18 mouse cellular contexts compared by ENCODE assay signal in the genomic region with DNA sequence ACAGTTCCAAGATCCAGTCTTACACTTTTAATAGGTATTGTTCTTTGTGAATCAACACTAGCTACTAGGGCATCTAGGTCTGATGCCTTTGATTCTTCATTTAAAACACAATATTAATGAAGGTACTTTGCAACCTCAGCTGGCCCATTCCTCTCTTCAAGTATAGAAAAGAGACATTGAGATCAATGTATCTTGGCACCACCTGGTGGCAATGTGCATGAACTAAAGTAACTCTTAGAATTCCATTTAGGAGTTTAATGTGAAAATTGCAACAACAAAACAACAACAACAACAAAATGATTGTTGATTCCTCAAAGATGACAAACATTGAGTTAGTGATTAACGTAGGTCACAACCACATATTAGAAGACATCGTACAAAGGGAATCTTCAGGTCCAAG. TPM values are rescaled to one million over a fixed set of nuclear protein-coding genes. Genes with fewer than 3 reads are reported as not detected.
A peak's percentile ranks its signal among the peaks of the same experiment; 100 is the strongest.
DNase-seq lines count a peak whose midpoint lies in the region; ATAC-seq and TF ChIP-seq lines count a peak whose summit lies in the region.
"Had no signal": no experiment of that assay in that cellular context is flagged by ENCODE, and none has a peak within 500 bp of the region (broad histone marks: within the 10 kb centered on the region; RNA-seq: fewer than 3 reads in every experiment).

No protein-coding gene starts in this region.

- in situ Hi-C loops in Patski (cut with MboI; ENCODE audit: low pct_unique_long_range_greater_than_20kb), result loop anchor here (25.0 kb wide), 1 partner anchor 732 kb away; the partner anchor contains the start of gene Rtl9

- CTCF ChIA-PET in Patski (lab: Charles Lee), result interaction anchor here (0.7 to 1.4 kb wide), 2 partner anchors 9 to 38 kb away, joined by 3 to 5 read pairs; no protein-coding TSS in a partner anchor

- no peak overlapping the region for H3K4me2 ChIP-seq in intestine, postnatal 0 days (replicated peaks; ENCODE audit: low read depth)
- no peak overlapping the region for H3K4me2 ChIP-seq in intestine, embryonic 15.5 days (replicated peaks)
- H3K4me2 ChIP-seq in midbrain, postnatal 0 days (ENCODE audit: low read depth, low read length, poor library complexity, severe bottlenecking), result no peak overlapping the region
- H3K4me2 ChIP-seq: embryonic facial prominence, embryonic 12.5 days; hindbrain, embryonic 14.5 days; midbrain, embryonic 13.5 days had no signal

- H3K27me3 ChIP-seq in intestine, postnatal 0 days (replicated peaks; ENCODE audit: control insufficient read depth, insufficient read depth, low read length), result no peaks in the 10 kb centered on the region
- no peaks in the 10 kb centered on the region for H3K27me3 ChIP-seq in intestine, embryonic 15.5 days (replicated peaks)
- H3K27me3 ChIP-seq in midbrain, postnatal 0 days (ENCODE audit: insufficient read depth, low read length), result no peaks in the 10 kb centered on the region
- peaks cover 55% of the 10 kb centered on the region; the same call in 1 of the 2 replicates for H3K27me3 ChIP-seq in midbrain, embryonic 10.5 days (ENCODE audit: low read depth, poor library complexity, severe bottlenecking)
- peaks cover 43% of the 10 kb centered on the region for H3K27me3 ChIP-seq in Patski
- H3K27me3 ChIP-seq: embryonic facial prominence, embryonic 12.5 days; midbrain, embryonic 13.5 days had no signal

- TF ChIP-seq CTCF in intestine, postnatal 0 days (IDR thresholded peaks at IDR 0.05; ENCODE audit: low read depth), result peak; percentile 21; the same call in 1 of the 2 replicates
- TF ChIP-seq CTCF in midbrain, postnatal 0 days (IDR thresholded peaks at IDR 0.05), result peak; percentile 58
- TF ChIP-seq CTCF in Patski (IDR thresholded peaks at IDR 0.05), result peak; percentile 30

- H3K9me3 ChIP-seq in intestine, postnatal 0 days (ENCODE audit: control insufficient read depth), result no peaks in the 10 kb centered on the region
- no peaks in the 10 kb centered on the region for H3K9me3 ChIP-seq in intestine, embryonic 15.5 days
- H3K9me3 ChIP-seq in midbrain, postnatal 0 days (ENCODE audit: low read length), result no peaks in the 10 kb centered on the region
- H3K9me3 ChIP-seq in midbrain, embryonic 10.5 days (replicated peaks), result no peaks in the 10 kb centered on the region
- H3K9me3 ChIP-seq: embryonic facial prominence, embryonic 12.5 days; midbrain, embryonic 13.5 days had no signal

- no peak for ATAC-seq in intestine, postnatal 0 days
- ATAC-seq in intestine, embryonic 15.5 days, result no peak
- ATAC-seq in midbrain, postnatal 0 days (ENCODE audit: low FRiP score), result no peak
- no peak for ATAC-seq in Patski
- ATAC-seq in inflammation-experienced regulatory T-cells, adult 6 months, result no peak
- ATAC-seq: midbrain, embryonic 13.5 days had no signal

- peak; percentile 17 for DNase-seq in midbrain, postnatal 0 days (ENCODE audit: low spot score)
- DNase-seq in midbrain, embryonic 10.5 days (ENCODE audit: low spot score), result no peak
- DNase-seq in Patski (ENCODE audit: low read depth, low spot score), result no peak
- no peak for DNase-seq in gastrocnemius, postnatal 4 days (ENCODE audit: low spot score in 2 of 2)
- DNase-seq: gastrocnemius, postnatal 10 days; heart, postnatal 10 days; kidney, adult 18-20 months; liver; lung, adult 2 months; right cerebral cortex, adult 18-20 months; spleen, adult 18-20 months; thymus, adult 2 months had no signal

- no peak overlapping the region for H3K9ac ChIP-seq in intestine, postnatal 0 days (ENCODE audit: low read depth, low read length)
- H3K9ac ChIP-seq in intestine, embryonic 15.5 days, result no peak overlapping the region
- H3K9ac ChIP-seq in midbrain, postnatal 0 days (replicated peaks; ENCODE audit: low read length, poor library complexity, severe bottlenecking), result no peak overlapping the region
- H3K9ac ChIP-seq: embryonic facial prominence, embryonic 12.5 days; hindbrain, embryonic 14.5 days; midbrain, embryonic 13.5 days had no signal

- POLR2A ChIA-PET in Patski (lab: Charles Lee), result no interaction called here

- no peak overlapping the region for H3K27ac ChIP-seq in intestine, postnatal 0 days (ENCODE audit: low read depth, low read length)
- no peak overlapping the region for H3K27ac ChIP-seq in intestine, embryonic 15.5 days
- H3K27ac ChIP-seq in midbrain, postnatal 0 days (ENCODE audit: low read depth, low read length), result no peak overlapping the region
- no peak overlapping the region for H3K27ac ChIP-seq in midbrain, embryonic 10.5 days (replicated peaks)
- H3K27ac ChIP-seq: embryonic facial prominence, embryonic 12.5 days; hindbrain, embryonic 14.5 days; midbrain, embryonic 13.5 days had no signal

- no peak overlapping the region for H3K4me3 ChIP-seq in intestine, postnatal 0 days (ENCODE audit: low read depth, low read length)
- no peak overlapping the region for H3K4me3 ChIP-seq in intestine, embryonic 15.5 days (replicated peaks)
- H3K4me3 ChIP-seq in midbrain, postnatal 0 days (ENCODE audit: low read depth, low read length), result no peak overlapping the region
- no peak overlapping the region for H3K4me3 ChIP-seq in midbrain, embryonic 10.5 days
- H3K4me3 ChIP-seq: embryonic facial prominence, embryonic 12.5 days; midbrain, embryonic 13.5 days had no signal

- no peaks in the 10 kb centered on the region for H3K4me1 ChIP-seq in intestine, postnatal 0 days (replicated peaks; ENCODE audit: control insufficient read depth, insufficient read depth, low read length)
- no peaks in the 10 kb centered on the region for H3K4me1 ChIP-seq in intestine, embryonic 15.5 days (replicated peaks)
- no peaks in the 10 kb centered on the region for H3K4me1 ChIP-seq in midbrain, postnatal 0 days (ENCODE audit: insufficient read depth, low read length)
- H3K4me1 ChIP-seq in midbrain, embryonic 10.5 days, result no peaks in the 10 kb centered on the region
- H3K4me1 ChIP-seq: embryonic facial prominence, embryonic 12.5 days; midbrain, embryonic 13.5 days had no signal

- WGBS in intestine, postnatal 0 days, result 95% methylated on average over 2 of the region's 2 CpGs
- 90% methylated on average over 2 of the region's 2 CpGs for WGBS in intestine, embryonic 15.5 days
- WGBS in midbrain, postnatal 0 days, result 91% methylated on average over 2 of the region's 2 CpGs
- 93% methylated on average over 2 of the region's 2 CpGs for WGBS in midbrain, embryonic 10.5 days

- H3K36me3 ChIP-seq in intestine, postnatal 0 days (ENCODE audit: control insufficient read depth, insufficient read depth), result no peaks in the 10 kb centered on the region
- no peaks in the 10 kb centered on the region for H3K36me3 ChIP-seq in intestine, embryonic 15.5 days
- no peaks in the 10 kb centered on the region for H3K36me3 ChIP-seq in midbrain, postnatal 0 days (ENCODE audit: insufficient read depth, low read length)
- no peaks in the 10 kb centered on the region for H3K36me3 ChIP-seq in midbrain, embryonic 10.5 days
- H3K36me3 ChIP-seq: embryonic facial prominence, embryonic 12.5 days; midbrain, embryonic 13.5 days had no signal

RNA-seq across cellular contexts. Expression of gene Capn6, which starts 8.3 kb away (rescaled TPM):
- 8.2 and 9.8 TPM in 2 replicates for polyA plus RNA-seq in intestine, postnatal 0 days (2015; fragmentation: Nextera tagmentation; extraction: Ambion mirVana)
- polyA plus RNA-seq in intestine, embryonic 15.5 days (2015; fragmentation: Nextera tagmentation; extraction: Ambion mirVana), result 42.2 and 45.6 TPM in 2 replicates
- 1.3 and 3.3 TPM in 2 replicates for total RNA-seq in midbrain, postnatal 0 days (2014; rRNA removed)
- polyA plus RNA-seq in midbrain, postnatal 0 days (2015; fragmentation: Nextera tagmentation; extraction: Ambion mirVana), result 1.2 and 1.6 TPM in 2 replicates
- polyA plus RNA-seq in midbrain, embryonic 10.5 days (2016; fragmentation: Nextera tagmentation; extraction: Ambion mirVana), result 10.3 and 10.5 TPM in 2 replicates
- polyA plus RNA-seq in Patski (2021), result not detected
- polyA plus RNA-seq in inflammation-experienced regulatory T-cells, adult 6 months (2017; shearing (Covaris generic)), result not detected
- total RNA-seq in gastrocnemius, postnatal 4 days (2021), result 100 to 1,000 TPM; 405 to 434 TPM
